Mouse (Mus musculus) hindbrain, embryonic 16.5 days (tissue): ENCODE measurements around the gene Bag3. TPM values are rescaled to one million over a fixed set of nuclear protein-coding genes. Genes with fewer than 3 reads are reported as not detected.

ENCODE experiments used
- ATAC-seq: fragments of 200-750 bp; cut with Nextera tagmentation; 2 replicates; pipeline ENCODE4 v1.8.0; 2017; ENCODE audit warnings: moderate TSS enrichment, moderate library complexity
- H3K27ac ChIP-seq: fragments of 300-500 bp; sonication (generic); 2 replicates; pipeline ENCODE4 v1.5.1; 2014; ENCODE audit warnings: low read depth, mild to moderate bottlenecking, control low read depth, low read length, moderate library complexity
- H3K27me3 ChIP-seq: fragments of 300-500 bp; sonication (generic); replicated peaks from 2 replicates; pipeline ENCODE4 v1.6.1; 2014; ENCODE audit warnings: low read length; ENCODE audit not compliant: control insufficient read depth, insufficient read depth
- H3K36me3 ChIP-seq: fragments of 300-500 bp; sonication (generic); 2 replicates; pipeline ENCODE4 v1.6.1; 2014; ENCODE audit warnings: mild to moderate bottlenecking, low read length, moderate library complexity, mixed read lengths; ENCODE audit not compliant: control insufficient read depth, insufficient read depth
- H3K4me1 ChIP-seq: fragments of 300-500 bp; sonication (generic); 2 replicates; pipeline ENCODE4 v1.6.1; 2014; ENCODE audit warnings: low read depth, low read length; ENCODE audit not compliant: control insufficient read depth, insufficient read depth
- H3K4me2 ChIP-seq: fragments of 300-500 bp; sonication (generic); 2 replicates; pipeline ENCODE4 v1.6.1; 2014; ENCODE audit warnings: mild to moderate bottlenecking, low read length, control low read depth, moderate library complexity
- H3K4me3 ChIP-seq: fragments of 300-500 bp; sonication (generic); 2 replicates; pipeline ENCODE4 v1.5.1; 2014; ENCODE audit warnings: mild to moderate bottlenecking, low read length, control low read depth, moderate library complexity
- H3K9ac ChIP-seq: fragments of 300-500 bp; sonication (generic); 2 replicates; pipeline ENCODE4 v1.6.1; 2014; ENCODE audit warnings: low read depth, mild to moderate bottlenecking, control low read depth, low read length, moderate library complexity
- H3K9me3 ChIP-seq: fragments of 300-500 bp; sonication (generic); 2 replicates; pipeline ENCODE4 v1.6.1; 2014; ENCODE audit warnings: mild to moderate bottlenecking, low read length, moderate library complexity; ENCODE audit not compliant: control insufficient read depth
- WGBS: fragments of 180-500 bp; shearing (Covaris S2); extraction: QIAGEN DNeasy Blood & Tissue Kit; methylation state at CpG from one replicate; pipeline ENCODE4 v1.1.7; 2014; 5-methylcytosine and 5-hydroxymethylcytosine counted together
- polyA plus RNA-seq: library from polyadenylated mRNA; unstranded; fragments of >200 nt; fragmentation: Nextera tagmentation; extraction: Ambion mirVana; gene quantifications from 2 replicates; pipeline ENCODE4 v1.2.1, GENCODE M21; 2015

Gene Bag3
- polyA plus RNA-seq, 1 experiment from 2014 or later, result 2.7 TPM

DNA sequence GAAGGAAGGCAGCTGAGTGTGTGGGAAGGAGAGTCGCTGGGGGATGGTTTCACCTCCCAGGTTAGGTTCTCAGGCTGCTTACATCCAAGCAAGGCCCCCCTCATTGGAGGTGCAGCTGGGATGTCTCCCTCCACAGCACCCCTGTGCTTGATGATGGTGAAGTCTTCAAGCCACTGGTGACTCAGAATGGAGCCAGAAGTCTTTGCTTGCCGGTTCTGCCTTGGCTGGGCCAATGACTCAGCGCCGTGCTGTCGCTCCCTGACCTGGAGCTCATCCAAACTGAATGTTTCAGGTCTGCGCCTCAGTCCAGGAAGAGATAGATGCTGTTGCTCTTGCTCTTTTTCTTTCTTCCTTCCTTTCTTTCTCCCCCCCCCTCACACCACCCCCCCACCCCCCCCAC is 8.5 kb downstream of the Bag3 start:
- 60% methylated on average over 6 of the region's 6 CpGs for WGBS
- H3K4me1 ChIP-seq, result peaks cover 48% of the 10 kb centered on the region
- 0 out of 2 replicates have a peak overlapping the region, but pooled peaks have one; percentile 31 for H3K27ac ChIP-seq
- no peak overlapping the region for H3K4me2 ChIP-seq
- H3K4me3 ChIP-seq, result no peak overlapping the region
- no peaks in the 10 kb centered on the region for H3K9me3 ChIP-seq
- H3K36me3 ChIP-seq, result no peaks in the 10 kb centered on the region
- 0 out of 2 replicates have a peak overlapping the region, but pooled peaks have one; percentile 1 for H3K9ac ChIP-seq
- H3K27me3 ChIP-seq, result no peaks in the 10 kb centered on the region
- peak; percentile 10; the same call in 1 of the 2 replicates for ATAC-seq

DNA sequence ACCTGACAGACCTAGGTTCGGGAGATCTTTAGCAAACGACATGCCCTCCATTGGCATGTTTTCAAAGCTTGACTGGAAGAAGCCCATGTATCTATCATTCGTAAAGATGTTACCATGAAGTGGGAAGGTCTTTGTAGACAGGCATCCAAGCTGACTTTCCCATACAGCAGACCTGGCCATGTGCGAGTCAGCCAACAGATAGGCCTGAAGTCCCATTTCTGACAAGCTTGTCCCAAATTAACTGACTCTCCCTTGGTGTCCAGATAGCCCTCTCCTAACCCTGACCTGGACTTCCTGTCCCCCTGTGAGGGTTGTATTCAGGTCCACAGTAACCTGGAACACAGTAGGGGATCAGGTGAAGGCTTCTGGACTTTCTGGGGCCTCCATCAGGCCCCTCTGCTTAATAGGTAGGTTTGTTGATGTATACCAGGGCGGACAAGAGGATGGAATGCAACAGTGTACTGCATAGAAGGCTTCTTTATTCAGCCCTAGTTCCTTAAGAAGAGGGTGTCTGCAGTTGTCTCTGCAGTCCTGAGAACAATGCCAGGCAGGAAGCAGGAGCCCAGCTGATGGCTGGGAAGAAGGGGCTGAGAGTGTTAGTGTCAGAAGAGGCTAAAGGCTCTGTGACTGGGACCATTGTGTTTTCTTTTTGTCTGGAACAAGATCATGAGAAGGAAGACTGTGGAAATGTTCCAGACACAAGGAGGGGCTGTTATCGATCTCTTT is 9.2 kb downstream of the Bag3 start:
- no peaks in the 10 kb centered on the region for H3K36me3 ChIP-seq
- H3K4me1 ChIP-seq, result peaks cover 48% of the 10 kb centered on the region
- no peak overlapping the region for H3K4me3 ChIP-seq
- H3K9me3 ChIP-seq, result no peaks in the 10 kb centered on the region
- no peak overlapping the region for H3K4me2 ChIP-seq
- no peak overlapping the region for H3K9ac ChIP-seq
- H3K27me3 ChIP-seq, result no peaks in the 10 kb centered on the region
- 76% methylated on average over 6 of the region's 6 CpGs for WGBS
- no peak for ATAC-seq
- H3K27ac ChIP-seq, result no peak overlapping the region

DNA sequence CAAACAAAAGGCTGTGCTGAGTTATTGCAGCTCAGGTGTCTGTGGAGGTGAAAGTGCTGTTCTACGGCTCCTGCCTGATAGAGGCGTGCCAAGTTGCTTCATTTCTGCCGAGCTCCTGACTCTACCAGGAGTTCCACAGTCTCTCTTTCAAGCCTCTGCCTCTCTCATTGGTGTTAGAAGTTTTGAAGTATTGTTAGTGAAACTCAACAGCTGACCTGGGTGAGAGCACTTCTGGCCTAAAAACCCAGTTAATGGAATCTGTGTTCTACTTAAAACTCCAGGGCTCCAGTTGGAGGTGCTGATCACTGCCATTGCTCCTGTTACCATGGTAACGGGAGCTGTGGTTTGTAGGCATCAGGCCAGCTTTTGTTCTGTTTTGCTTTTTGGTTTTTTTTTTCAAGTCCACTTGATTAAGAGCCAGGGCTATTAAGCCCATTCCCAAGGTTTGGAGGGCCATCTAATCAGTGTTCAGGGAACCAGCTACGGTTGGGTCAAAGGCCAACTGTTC is 11.6 kb downstream of the Bag3 start:
- peaks cover 40% of the 10 kb centered on the region for H3K4me1 ChIP-seq
- H3K9me3 ChIP-seq, result no peaks in the 10 kb centered on the region
- ATAC-seq, result no peak
- H3K4me3 ChIP-seq, result no peak overlapping the region
- no peak overlapping the region for H3K4me2 ChIP-seq
- no peaks in the 10 kb centered on the region for H3K36me3 ChIP-seq
- no peaks in the 10 kb centered on the region for H3K27me3 ChIP-seq
- H3K27ac ChIP-seq, result peak overlapping the region; percentile 52
- 37% methylated on average over 5 of the region's 5 CpGs for WGBS
- no peak overlapping the region for H3K9ac ChIP-seq

DNA sequence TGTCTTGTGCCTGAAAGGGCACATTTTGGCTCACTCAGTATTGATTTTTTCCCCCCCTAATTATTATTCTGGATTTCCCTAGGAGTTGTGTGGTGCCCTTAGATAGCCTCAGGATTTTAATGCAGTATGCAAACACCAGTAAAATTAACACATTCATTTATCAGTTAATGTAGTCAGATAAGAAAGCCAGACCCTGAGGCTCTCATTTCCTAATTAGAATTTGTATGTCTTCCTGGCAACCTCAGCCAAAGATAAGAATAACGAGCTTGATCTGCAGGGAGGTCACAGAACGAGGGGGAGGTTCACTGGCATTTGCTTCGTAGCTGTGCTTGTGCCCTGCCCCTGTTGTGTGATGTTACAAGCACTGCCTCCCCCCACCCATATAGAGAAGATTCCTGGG is 12.7 kb downstream of the Bag3 start:
- Histone ChIP-seq H3K4me1 (peaks cover 34% of the 10 kb centered on the region), H3K4me3 (no peak overlapping the region), H3K27me3 (no peaks in the 10 kb centered on the region), H3K4me2 (no peak overlapping the region), H3K9ac (no peak overlapping the region), H3K27ac (peak overlapping the region; percentile 36; the same call in 1 of the 2 replicates), H3K9me3 (no peaks in the 10 kb centered on the region), H3K36me3 (no peaks in the 10 kb centered on the region)
- ATAC-seq, result no peak
- 19% methylated on average over 3 of the region's 3 CpGs for WGBS

DNA sequence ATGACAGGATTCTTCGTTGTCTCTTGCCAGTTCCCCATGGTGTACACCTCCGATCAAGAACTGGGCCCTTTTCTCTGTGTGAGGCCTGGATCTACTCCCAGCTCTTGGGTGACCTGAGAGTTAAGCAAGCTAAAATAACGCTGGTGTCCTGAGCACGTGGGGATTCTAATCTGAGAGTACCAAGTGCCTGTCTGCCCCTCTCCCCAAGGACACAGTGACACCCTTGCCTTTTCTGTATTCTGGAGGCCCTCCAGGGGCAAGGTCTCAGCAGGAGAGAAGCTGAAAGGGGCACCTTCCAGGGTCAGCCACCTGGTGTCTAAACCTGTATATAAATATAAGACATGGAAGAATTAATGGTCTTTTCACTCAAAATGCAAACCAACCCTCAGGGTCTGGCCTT is 14.3 kb downstream of the Bag3 start:
- no peak for ATAC-seq
- Histone ChIP-seq H3K9ac (no peak overlapping the region), H3K36me3 (no peaks in the 10 kb centered on the region), H3K9me3 (no peaks in the 10 kb centered on the region), H3K4me3 (no peak overlapping the region), H3K27me3 (no peaks in the 10 kb centered on the region), H3K27ac (no peak overlapping the region), H3K4me1 (peaks cover 30% of the 10 kb centered on the region), H3K4me2 (no peak overlapping the region)
- 76% methylated on average over 4 of the region's 4 CpGs for WGBS

DNA sequence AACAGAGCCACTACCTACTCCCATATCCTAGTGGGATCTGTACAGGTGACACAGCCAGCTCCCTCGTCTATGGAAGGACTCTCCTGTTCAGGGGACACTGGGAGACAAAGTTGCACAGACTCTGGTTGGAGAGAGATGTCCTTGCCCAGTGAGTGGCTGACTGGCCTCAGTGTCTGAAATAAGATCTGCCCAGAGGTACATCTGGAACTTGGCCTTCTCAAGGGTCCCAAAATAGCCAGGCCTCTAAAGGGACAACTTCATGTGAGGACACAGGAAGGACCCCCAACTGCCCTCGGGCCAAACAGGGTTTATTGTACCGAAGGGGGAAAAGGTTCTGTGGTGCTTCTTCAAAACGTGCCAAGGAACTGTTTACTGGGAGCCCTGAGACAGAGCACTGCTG is 14.8 kb downstream of the Bag3 start:
- H3K4me1 ChIP-seq, result peaks cover 26% of the 10 kb centered on the region
- H3K4me3 ChIP-seq, result no peak overlapping the region
- ATAC-seq, result no peak
- 65% methylated on average over 4 of the region's 4 CpGs for WGBS
- H3K36me3 ChIP-seq, result no peaks in the 10 kb centered on the region
- no peaks in the 10 kb centered on the region for H3K27me3 ChIP-seq
- no peak overlapping the region for H3K4me2 ChIP-seq
- H3K9ac ChIP-seq, result no peak overlapping the region
- no peaks in the 10 kb centered on the region for H3K9me3 ChIP-seq
- H3K27ac ChIP-seq, result no peak overlapping the region

DNA sequence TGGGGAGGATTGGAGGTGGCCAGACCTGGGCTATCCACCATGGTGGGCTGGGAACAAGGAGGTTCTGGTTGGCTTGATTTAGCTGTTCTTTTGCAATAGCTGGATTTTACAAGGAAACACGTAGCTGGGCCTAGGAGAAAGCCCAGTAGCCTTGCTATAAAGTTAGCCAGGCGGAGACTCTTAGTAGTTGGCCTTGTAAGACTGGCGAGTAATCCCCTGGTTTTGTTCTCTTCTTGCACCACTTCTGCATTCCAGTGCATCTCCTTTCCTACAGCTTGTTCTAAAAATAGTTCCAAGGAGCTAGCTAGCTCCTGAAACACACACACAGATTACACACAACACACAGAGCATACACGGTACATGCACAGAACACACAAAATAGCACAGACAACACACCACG is 15.4 kb downstream of the Bag3 start:
- Histone ChIP-seq H3K36me3 (no peaks in the 10 kb centered on the region), H3K27me3 (no peaks in the 10 kb centered on the region), H3K9ac (no peak overlapping the region), H3K27ac (no peak overlapping the region; the same call in 1 of the 2 replicates), H3K4me1 (peaks cover 23% of the 10 kb centered on the region), H3K4me3 (no peak overlapping the region), H3K4me2 (no peak overlapping the region), H3K9me3 (no peaks in the 10 kb centered on the region)
- WGBS, result 84% methylated on average over 5 of the region's 5 CpGs
- ATAC-seq, result no peak

DNA sequence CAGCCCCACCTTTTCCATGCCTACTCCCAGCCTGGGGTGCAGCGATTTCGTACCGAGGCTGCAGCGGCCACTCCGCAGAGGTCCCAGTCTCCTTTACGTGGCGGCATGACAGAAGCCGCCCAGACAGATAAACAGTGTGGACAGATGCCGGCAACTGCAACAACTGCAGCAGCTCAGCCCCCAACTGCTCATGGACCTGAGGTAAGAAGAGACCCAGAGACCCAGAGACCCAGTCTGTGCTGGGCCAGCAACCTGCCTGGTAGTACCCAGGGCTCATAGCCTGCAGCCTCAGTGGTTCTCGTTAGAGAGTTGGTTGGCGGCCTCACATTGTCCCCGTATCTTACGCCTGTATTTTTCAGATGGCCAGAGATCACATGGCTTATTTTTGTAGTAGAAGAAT is 16.7 kb downstream of the Bag3 start:
- 95% methylated on average over 13 of the region's 13 CpGs for WGBS
- ATAC-seq, result no peak
- Histone ChIP-seq H3K27me3 (no peaks in the 10 kb centered on the region), H3K9me3 (no peaks in the 10 kb centered on the region), H3K27ac (no peak overlapping the region), H3K4me1 (peaks cover 16% of the 10 kb centered on the region), H3K36me3 (no peaks in the 10 kb centered on the region), H3K4me2 (no peak overlapping the region), H3K4me3 (no peak overlapping the region), H3K9ac (no peak overlapping the region)

DNA sequence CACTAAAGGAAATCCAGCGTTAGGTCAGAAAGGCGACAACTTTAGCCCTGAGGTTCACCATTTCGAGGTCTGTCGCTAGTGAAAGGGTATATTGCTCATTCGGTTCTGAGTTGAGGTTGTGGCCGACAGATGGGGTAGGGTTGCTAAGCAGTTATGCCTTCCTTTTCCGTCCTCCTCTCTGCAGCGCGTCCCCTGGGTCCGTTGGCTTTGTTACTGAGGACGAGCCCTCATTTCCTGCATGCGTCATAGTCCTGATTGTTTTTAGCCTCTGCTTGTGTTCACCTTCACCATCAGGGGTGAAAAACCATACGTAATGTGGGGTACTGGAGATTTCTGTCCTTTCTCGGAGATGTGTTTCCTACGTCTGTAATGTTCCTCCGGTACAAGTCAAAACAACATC is 17.3 kb downstream of the Bag3 start:
- H3K9me3 ChIP-seq, result no peaks in the 10 kb centered on the region
- 74% methylated on average over 16 of the region's 16 CpGs for WGBS
- H3K27me3 ChIP-seq, result no peaks in the 10 kb centered on the region
- peaks cover 10% of the 10 kb centered on the region; the same call in 1 of the 2 replicates for H3K4me1 ChIP-seq
- H3K27ac ChIP-seq, result no peak overlapping the region; the same call in 1 of the 2 replicates
- no peak overlapping the region for H3K9ac ChIP-seq
- no peak overlapping the region for H3K4me3 ChIP-seq
- no peak for ATAC-seq
- H3K36me3 ChIP-seq, result no peaks in the 10 kb centered on the region
- H3K4me2 ChIP-seq, result no peak overlapping the region
